Mouse (Mus musculus) CD4-positive helper T cell, adult 2 months (primary cell): Measurements from ENCODE around the gene Gm15140.
"Not testable (repeated sequence)": the region's sequence is repeated elsewhere in the genome, so short reads cannot be mapped to it uniquely, and the experiment has no call there.

Source experiments
- DNase-seq: peaks from one replicate; pipeline ENCODE4 v3.0.0-alpha.2; 2012; ENCODE audit warnings: low read depth, missing footprints, low spot score

Gene Gm15140

GRCm38 (mm10) chrX:154120585-154120984 lies at the start of gene Gm15140:
Gene Gm15140, minus strand, starts transcription at chrX:154120685.
- not testable (repeated sequence) for DNase-seq
